Mouse (Mus musculus) stomach, postnatal 0 days (tissue): Measurements from ENCODE around the gene Meis1. TPM values are rescaled to one million over a fixed set of nuclear protein-coding genes. Genes with fewer than 3 reads are reported as not detected.

Experiments used
- ATAC-seq: fragments of 200-750 bp; cut with Nextera tagmentation; 2 replicates; pipeline ENCODE4 v1.8.0; 2017; ENCODE audit not compliant: low FRiP score, low TSS enrichment
- DNase-seq: peaks from one replicate; pipeline ENCODE4 v3.0.0-alpha.2; 2016; ENCODE audit warnings: low spot score
- H3K27ac ChIP-seq: fragments of 300-500 bp; sonication (generic); replicated peaks from 2 replicates; pipeline ENCODE4 v1.5.1; 2014; ENCODE audit warnings: mild to moderate bottlenecking, control low read depth
- H3K27me3 ChIP-seq: fragments of 300-500 bp; sonication (generic); 2 replicates; pipeline ENCODE4 v1.6.1; 2014; ENCODE audit warnings: low read length; ENCODE audit not compliant: control insufficient read depth, insufficient read depth
- H3K36me3 ChIP-seq: fragments of 300-500 bp; sonication (generic); 2 replicates; pipeline ENCODE4 v1.6.1; 2014; ENCODE audit warnings: low read length, mixed read lengths; ENCODE audit not compliant: control insufficient read depth, insufficient read depth
- H3K4me1 ChIP-seq: fragments of 300-500 bp; sonication (generic); replicated peaks from 2 replicates; pipeline ENCODE4 v1.6.1; 2014; ENCODE audit warnings: antibody characterized with exemption; ENCODE audit not compliant: control insufficient read depth, insufficient read depth
- H3K4me2 ChIP-seq: fragments of 300-500 bp; sonication (generic); replicated peaks from 2 replicates; pipeline ENCODE4 v1.6.1; 2014; ENCODE audit warnings: low read depth, mild to moderate bottlenecking, control low read depth, moderate library complexity
- H3K4me3 ChIP-seq: fragments of 300-500 bp; sonication (generic); 2 replicates; pipeline ENCODE4 v1.5.1; 2014; ENCODE audit warnings: low read depth, low read length, control low read depth
- H3K9ac ChIP-seq: fragments of 300-500 bp; sonication (generic); 2 replicates; pipeline ENCODE4 v1.6.1; 2014; ENCODE audit warnings: mild to moderate bottlenecking, low read length, control low read depth, mixed read lengths
- H3K9me3 ChIP-seq: fragments of 300-500 bp; sonication (generic); 2 replicates; pipeline ENCODE4 v1.6.1; 2016; ENCODE audit warnings: low read length; ENCODE audit not compliant: control insufficient read depth
- CTCF ChIP-seq: IDR thresholded peaks from 2 replicates; pipeline ENCODE4 v1.5.1; 2016; ENCODE audit warnings: antibody characterized with exemption, low read depth, mild to moderate bottlenecking, moderate library complexity
- EP300 ChIP-seq: optimal IDR thresholded peaks from 2 replicates; pipeline ENCODE3; 2016; ENCODE audit warnings: antibody characterized with exemption
- WGBS: fragments of 180-500 bp; shearing (Covaris S2); extraction: QIAGEN DNeasy Blood & Tissue Kit; methylation state at CpG from one replicate; pipeline ENCODE4 v1.1.7; 2014; 5-methylcytosine and 5-hydroxymethylcytosine counted together
- polyA plus RNA-seq: library from polyadenylated mRNA; unstranded; fragments of >200 nt; fragmentation: Nextera tagmentation; extraction: Ambion mirVana; gene quantifications from 2 replicates; pipeline ENCODE4 v1.2.1, GENCODE M21; 2015

Gene Meis1
- polyA plus RNA-seq, 1 experiment from 2014 or later, result 48.5 TPM

- peak overlapping the region; percentile 79 for H3K27ac ChIP-seq
Measured at GRCm38 (mm10) chr11:18878748-18879455, 139.9 kb downstream of the Meis1 start.

GRCm38 (mm10) chr11:18878016-18878415 lies 140.8 kb downstream of the Meis1 start:
- Histone ChIP-seq H3K4me3 (peak overlapping the region; percentile 51), H3K4me2 (peak overlapping the region; percentile 91), H3K4me1 (no peaks in the 10 kb centered on the region; the same call in 1 of the 2 replicates), H3K27me3 (no peaks in the 10 kb centered on the region), H3K9me3 (no peaks in the 10 kb centered on the region), H3K27ac (peak overlapping the region; percentile 93), H3K9ac (peak overlapping the region; percentile 70), H3K36me3 (no peaks in the 10 kb centered on the region)
- under 1% methylated on average over 18 of the region's 18 CpGs for WGBS
- DNase-seq (no peak), ATAC-seq (no peak)
- TF ChIP-seq EP300, result no peak
- TF ChIP-seq CTCF, result no peak

More at GRCm38 (mm10) chr11:18878748-18879455, 139.9 kb downstream of the Meis1 start:
- Histone ChIP-seq H3K4me2 (peak overlapping the region; percentile 91), H3K36me3 (no peaks in the 10 kb centered on the region), H3K9ac (0 out of 2 replicates have a peak overlapping the region, but pooled peaks have one; percentile 39), H3K4me3 (peak overlapping the region; percentile 51), H3K9me3 (no peaks in the 10 kb centered on the region), H3K4me1 (no peaks in the 10 kb centered on the region; the same call in 1 of the 2 replicates), H3K27me3 (no peaks in the 10 kb centered on the region)
- TF ChIP-seq CTCF (no peak), EP300 (no peak)
- DNase-seq (peak; percentile 45), ATAC-seq (no peak)
- WGBS, result 2% methylated on average over 11 of the region's 13 CpGs

GRCm38 (mm10) chr11:18877626-18878011 lies 141.2 kb downstream of the Meis1 start:
- peak; percentile 80 for DNase-seq
- no peaks in the 10 kb centered on the region for H3K36me3 ChIP-seq
- peak overlapping the region; percentile 95 for H3K27ac ChIP-seq
- peak overlapping the region; percentile 91 for H3K4me2 ChIP-seq
- no peaks in the 10 kb centered on the region for H3K27me3 ChIP-seq
- peak overlapping the region; percentile 51 for H3K4me3 ChIP-seq
- WGBS, result under 1% methylated on average over 24 of the region's 27 CpGs
- no peaks in the 10 kb centered on the region for H3K9me3 ChIP-seq
- H3K9ac ChIP-seq, result peak overlapping the region; percentile 70
- TF ChIP-seq EP300, result no peak
- peak; percentile 71 for TF ChIP-seq CTCF
- no peaks in the 10 kb centered on the region; the same call in 1 of the 2 replicates for H3K4me1 ChIP-seq
- peak; percentile 85 for ATAC-seq

GRCm38 (mm10) chr11:18876886-18877625 lies 141.7 kb downstream of the Meis1 start:
- H3K9me3 ChIP-seq, result no peaks in the 10 kb centered on the region
- no peaks in the 10 kb centered on the region; the same call in 1 of the 2 replicates for H3K4me1 ChIP-seq
- H3K4me2 ChIP-seq, result peak overlapping the region; percentile 91
- TF ChIP-seq EP300 (no peak), CTCF (no peak)
- ATAC-seq, result peak; percentile 45
- no peaks in the 10 kb centered on the region for H3K27me3 ChIP-seq
- no peaks in the 10 kb centered on the region for H3K36me3 ChIP-seq
- DNase-seq, result peak; percentile 48
- H3K9ac ChIP-seq, result peak overlapping the region; percentile 82
- WGBS, result under 1% methylated on average over 40 of the region's 40 CpGs
- H3K4me3 ChIP-seq, result peak overlapping the region; percentile 51
- H3K27ac ChIP-seq, result peak overlapping the region; percentile 95

GRCm38 (mm10) chr11:18875911-18876885 lies 142.6 kb downstream of the Meis1 start:
- 20% methylated on average over 27 of the region's 27 CpGs for WGBS
- H3K27me3 ChIP-seq, result no peaks in the 10 kb centered on the region

More at GRCm38 (mm10) chr11:18875911-18876885, 142.6 kb downstream of the Meis1 start:
- peak overlapping the region; percentile 91 for H3K4me2 ChIP-seq
- ATAC-seq (no peak), DNase-seq (peak; percentile 22)
- H3K9me3 ChIP-seq, result no peaks in the 10 kb centered on the region
- H3K4me1 ChIP-seq, result no peaks in the 10 kb centered on the region; the same call in 1 of the 2 replicates
- peak overlapping the region; percentile 82 for H3K9ac ChIP-seq
- H3K36me3 ChIP-seq, result no peaks in the 10 kb centered on the region
- H3K27ac ChIP-seq, result peak overlapping the region; percentile 95
- H3K4me3 ChIP-seq, result peak overlapping the region; percentile 51
- TF ChIP-seq EP300, result no peak
- no peak for TF ChIP-seq CTCF
